Mouse (Mus musculus): ENCODE data around the gene Lmbrd2. TPM values are rescaled to one million over a fixed set of nuclear protein-coding genes. Genes with fewer than 3 reads are reported as not detected.

The Lmbrd2 gene
- polyA plus RNA-seq (2015; fragmentation: Nextera tagmentation; extraction: Ambion mirVana): 5.0 and 5.8 TPM in 2 replicates

- peak; percentile 98 for ATAC-seq
- Histone ChIP-seq H3K4me3 (ENCODE audit: low read depth, low read length) (peak within 1 kb of the TSS; percentile 84), H3K9me3 (ENCODE audit: control insufficient read depth) (no peaks in the 10 kb centered on the region), H3K9ac (ENCODE audit: low read depth, low read length) (peak within 1 kb of the TSS; percentile 88), H3K4me1 (replicated peaks; ENCODE audit: control insufficient read depth, insufficient read depth, low read length) (peaks cover under 1% of the 10 kb centered on the region), H3K27ac (ENCODE audit: low read depth, low read length) (peak within 1 kb of the TSS; percentile 80), H3K4me2 (replicated peaks; ENCODE audit: low read depth) (peak within 1 kb of the TSS; percentile 79), H3K27me3 (replicated peaks; ENCODE audit: control insufficient read depth, insufficient read depth, low read length) (no peaks in the 10 kb centered on the region), H3K36me3 (ENCODE audit: control insufficient read depth, insufficient read depth) (peaks cover 16% of the 10 kb centered on the region)
- TF ChIP-seq CTCF (IDR thresholded peaks at IDR 0.05; ENCODE audit: low read depth): no peak
- under 1% methylated on average over 34 of the region's 34 CpGs for WGBS
Measured at GRCm38 (mm10) chr15:9140252-9140680, at the start of gene Lmbrd2. TSS of gene Lmbrd2 (plus strand) at chr15:9140550.

- 47% methylated on average over 5 of the region's 5 CpGs for WGBS
- H3K36me3 ChIP-seq (ENCODE audit: control insufficient read depth, insufficient read depth): peaks cover 29% of the 10 kb centered on the region
Measured at GRCm38 (mm10) chr15:9090662-9091061, 49.7 kb upstream of the Lmbrd2 start.

GRCm38 (mm10) chr15:9093598-9094365 is 46.6 kb upstream of the Lmbrd2 start:
- Histone ChIP-seq H3K36me3 (ENCODE audit: control insufficient read depth, insufficient read depth) (peaks cover 29% of the 10 kb centered on the region), H3K4me2 (replicated peaks; ENCODE audit: low read depth) (peak overlapping the region; percentile 55), H3K4me1 (replicated peaks; ENCODE audit: control insufficient read depth, insufficient read depth, low read length) (0 out of 2 replicates have a peak, but pooled peaks cover 2% of the 10 kb centered on the region), H3K9ac (ENCODE audit: low read depth, low read length) (no peak overlapping the region), H3K27ac (ENCODE audit: low read depth, low read length) (no peak overlapping the region), H3K27me3 (replicated peaks; ENCODE audit: control insufficient read depth, insufficient read depth, low read length) (no peaks in the 10 kb centered on the region), H3K9me3 (ENCODE audit: control insufficient read depth) (no peaks in the 10 kb centered on the region), H3K4me3 (ENCODE audit: low read depth, low read length) (peak overlapping the region; percentile 9; the same call in 1 of the 2 replicates)
- peak; percentile 41 for ATAC-seq
- TF ChIP-seq CTCF (IDR thresholded peaks at IDR 0.05; ENCODE audit: low read depth): no peak
- 50% methylated on average over 11 of the region's 11 CpGs for WGBS

More at GRCm38 (mm10) chr15:9090662-9091061, 49.7 kb upstream of the Lmbrd2 start:
- Histone ChIP-seq H3K4me3 (ENCODE audit: low read depth, low read length) (no peak overlapping the region), H3K9me3 (ENCODE audit: control insufficient read depth) (no peaks in the 10 kb centered on the region), H3K27ac (ENCODE audit: low read depth, low read length) (0 out of 2 replicates have a peak overlapping the region, but pooled peaks have one; percentile 42), H3K9ac (ENCODE audit: low read depth, low read length) (no peak overlapping the region), H3K4me1 (replicated peaks; ENCODE audit: control insufficient read depth, insufficient read depth, low read length) (0 out of 2 replicates have a peak, but pooled peaks cover 2% of the 10 kb centered on the region), H3K27me3 (replicated peaks; ENCODE audit: control insufficient read depth, insufficient read depth, low read length) (no peaks in the 10 kb centered on the region), H3K4me2 (replicated peaks; ENCODE audit: low read depth) (no peak overlapping the region)
- ATAC-seq: 0 out of 2 replicates have a peak, but pooled peaks have one; percentile 7
- TF ChIP-seq CTCF (IDR thresholded peaks at IDR 0.05; ENCODE audit: low read depth): no peak

GRCm38 (mm10) chr15:9094366-9094750 is 46.0 kb upstream of the Lmbrd2 start:
- peak overlapping the region; percentile 9; the same call in 1 of the 2 replicates for H3K4me3 ChIP-seq (ENCODE audit: low read depth, low read length)
- no peak overlapping the region for H3K9ac ChIP-seq (ENCODE audit: low read depth, low read length)
- 0 out of 2 replicates have a peak, but pooled peaks cover 2% of the 10 kb centered on the region for H3K4me1 ChIP-seq (replicated peaks; ENCODE audit: control insufficient read depth, insufficient read depth, low read length)
- no peaks in the 10 kb centered on the region for H3K9me3 ChIP-seq (ENCODE audit: control insufficient read depth)
- H3K36me3 ChIP-seq (ENCODE audit: control insufficient read depth, insufficient read depth): peaks cover 33% of the 10 kb centered on the region
- H3K27me3 ChIP-seq (replicated peaks; ENCODE audit: control insufficient read depth, insufficient read depth, low read length): no peaks in the 10 kb centered on the region
- H3K27ac ChIP-seq (ENCODE audit: low read depth, low read length): no peak overlapping the region
- 11% methylated on average over 13 of the region's 13 CpGs for WGBS
- no peak for TF ChIP-seq CTCF (IDR thresholded peaks at IDR 0.05; ENCODE audit: low read depth)
- peak; percentile 59 for ATAC-seq
- H3K4me2 ChIP-seq (replicated peaks; ENCODE audit: low read depth): peak overlapping the region; percentile 55

- ATAC-seq: no peak
- Histone ChIP-seq H3K27me3 (replicated peaks; ENCODE audit: control insufficient read depth, insufficient read depth, low read length) (no peaks in the 10 kb centered on the region), H3K9me3 (ENCODE audit: control insufficient read depth) (no peaks in the 10 kb centered on the region), H3K9ac (ENCODE audit: low read depth, low read length) (no peak overlapping the region), H3K4me2 (replicated peaks; ENCODE audit: low read depth) (no peak overlapping the region), H3K4me1 (replicated peaks; ENCODE audit: control insufficient read depth, insufficient read depth, low read length) (0 out of 2 replicates have a peak, but pooled peaks cover 2% of the 10 kb centered on the region), H3K36me3 (ENCODE audit: control insufficient read depth, insufficient read depth) (peaks cover 53% of the 10 kb centered on the region), H3K27ac (ENCODE audit: low read depth, low read length) (no peak overlapping the region), H3K4me3 (ENCODE audit: low read depth, low read length) (no peak overlapping the region)
- WGBS: 59% methylated on average over 4 of the region's 4 CpGs
- TF ChIP-seq CTCF (IDR thresholded peaks at IDR 0.05; ENCODE audit: low read depth): no peak
Measured at GRCm38 (mm10) chr15:9096865-9097264, 43.5 kb upstream of the Lmbrd2 start.

GRCm38 (mm10) chr15:9100446-9101077 is 39.8 kb upstream of the Lmbrd2 start:
- Histone ChIP-seq H3K4me2 (replicated peaks; ENCODE audit: low read depth) (no peak overlapping the region), H3K4me1 (replicated peaks; ENCODE audit: control insufficient read depth, insufficient read depth, low read length) (no peaks in the 10 kb centered on the region), H3K27ac (ENCODE audit: low read depth, low read length) (no peak overlapping the region), H3K36me3 (ENCODE audit: control insufficient read depth, insufficient read depth) (peaks cover 61% of the 10 kb centered on the region), H3K9ac (ENCODE audit: low read depth, low read length) (no peak overlapping the region), H3K27me3 (replicated peaks; ENCODE audit: control insufficient read depth, insufficient read depth, low read length) (no peaks in the 10 kb centered on the region), H3K4me3 (ENCODE audit: low read depth, low read length) (no peak overlapping the region), H3K9me3 (ENCODE audit: control insufficient read depth) (no peaks in the 10 kb centered on the region)
- no peak for TF ChIP-seq CTCF (IDR thresholded peaks at IDR 0.05; ENCODE audit: low read depth)
- whole genome bisulfite sequencing: 96% methylated on average over 10 of the region's 10 CpGs
- no peak for ATAC-seq
